Mouse (Mus musculus) cortical plate, adult 2 months (tissue): ENCODE data around the gene Gnb3.

ENCODE experiments used
- CTCF ChIP-seq: fragments of 200-500 bp; IDR thresholded peaks from 2 replicates; pipeline ENCODE4 v1.5.1; 2011; ENCODE audit warnings: mild to moderate bottlenecking, control low read depth, low read length; ENCODE audit not compliant: insufficient read depth; ENCODE audit errors: extremely low read depth
- POLR2A ChIP-seq: fragments of 200-500 bp; IDR thresholded peaks from 2 replicates; pipeline ENCODE4 v1.6.1; 2011; ENCODE audit warnings: mild to moderate bottlenecking, low read length, control low read depth; ENCODE audit not compliant: insufficient read depth; ENCODE audit errors: extremely low read depth

DNA sequence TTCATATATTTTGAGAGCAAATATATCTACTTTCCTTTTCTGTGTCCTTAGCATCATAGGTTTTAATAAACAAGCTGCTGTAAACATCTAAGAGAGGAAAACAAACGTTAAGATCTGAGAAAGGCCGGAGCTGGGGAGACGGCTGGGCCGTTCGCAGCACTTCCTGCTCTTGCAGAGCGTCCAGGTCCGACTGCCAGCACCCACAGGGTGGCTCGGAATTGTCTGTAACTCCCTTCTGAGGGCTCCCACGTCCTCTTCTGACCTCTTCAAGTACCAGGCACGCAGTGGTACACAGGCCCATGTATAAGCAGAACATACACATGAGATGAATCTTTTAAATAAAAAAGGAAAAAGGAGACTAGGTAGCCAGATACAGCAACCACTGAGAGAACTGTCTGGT lies 52.4 kb downstream of the Gnb3 start:
- TF ChIP-seq CTCF (no peak), POLR2A (no peak)
